Mouse (Mus musculus): ENCODE measurements around the gene Fnbp1. TPM values are rescaled to one million over a fixed set of nuclear protein-coding genes. Genes with fewer than 3 reads are reported as not detected.
A peak's percentile ranks its signal among the peaks of the same experiment; 100 is the strongest.

The Fnbp1 gene
- polyA plus RNA-seq, 1 experiment from 2014 or later = 34.6 TPM

DNA sequence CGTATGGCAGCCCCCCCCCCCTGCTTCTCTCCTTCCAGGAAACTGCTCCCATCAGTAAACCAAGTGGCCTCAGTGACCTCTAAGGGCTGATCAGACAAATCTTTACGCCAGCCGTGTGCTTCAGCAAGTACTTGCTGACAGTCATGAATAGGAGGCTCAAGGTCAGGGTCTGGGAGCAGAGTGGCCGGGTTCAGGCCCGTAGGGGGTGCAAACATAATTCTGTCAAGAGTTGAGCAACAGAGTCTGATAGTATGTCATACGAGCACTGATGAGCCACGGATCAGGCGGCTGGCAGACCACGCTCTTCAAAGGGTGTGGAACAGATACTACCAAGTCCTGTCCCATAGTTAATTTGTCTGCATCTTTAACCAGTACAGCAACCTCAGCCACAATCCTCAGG, 151.6 kb downstream of the Fnbp1 start:
- Histone ChIP-seq H3K27me3 (ENCODE audit: control insufficient read depth, insufficient read depth, low read length) (no peaks in the 10 kb centered on the region), H3K9me3 (replicated peaks; ENCODE audit: control insufficient read depth, low read length) (no peaks in the 10 kb centered on the region), H3K4me2 (ENCODE audit: low read depth, low read length) (no peak overlapping the region), H3K9ac (ENCODE audit: low read length) (no peak overlapping the region), H3K27ac (ENCODE audit: low read length) (no peak overlapping the region), H3K36me3 (ENCODE audit: control insufficient read depth, insufficient read depth, low read length) (no peaks in the 10 kb centered on the region), H3K4me3 (replicated peaks; ENCODE audit: low read length) (no peak overlapping the region), H3K4me1 (ENCODE audit: control insufficient read depth, insufficient read depth, low read length) (no peaks in the 10 kb centered on the region)
- WGBS = 77% methylated on average over 9 of the region's 9 CpGs
- ATAC-seq (ENCODE audit: insufficient read depth, low FRiP score) = no peak

DNA sequence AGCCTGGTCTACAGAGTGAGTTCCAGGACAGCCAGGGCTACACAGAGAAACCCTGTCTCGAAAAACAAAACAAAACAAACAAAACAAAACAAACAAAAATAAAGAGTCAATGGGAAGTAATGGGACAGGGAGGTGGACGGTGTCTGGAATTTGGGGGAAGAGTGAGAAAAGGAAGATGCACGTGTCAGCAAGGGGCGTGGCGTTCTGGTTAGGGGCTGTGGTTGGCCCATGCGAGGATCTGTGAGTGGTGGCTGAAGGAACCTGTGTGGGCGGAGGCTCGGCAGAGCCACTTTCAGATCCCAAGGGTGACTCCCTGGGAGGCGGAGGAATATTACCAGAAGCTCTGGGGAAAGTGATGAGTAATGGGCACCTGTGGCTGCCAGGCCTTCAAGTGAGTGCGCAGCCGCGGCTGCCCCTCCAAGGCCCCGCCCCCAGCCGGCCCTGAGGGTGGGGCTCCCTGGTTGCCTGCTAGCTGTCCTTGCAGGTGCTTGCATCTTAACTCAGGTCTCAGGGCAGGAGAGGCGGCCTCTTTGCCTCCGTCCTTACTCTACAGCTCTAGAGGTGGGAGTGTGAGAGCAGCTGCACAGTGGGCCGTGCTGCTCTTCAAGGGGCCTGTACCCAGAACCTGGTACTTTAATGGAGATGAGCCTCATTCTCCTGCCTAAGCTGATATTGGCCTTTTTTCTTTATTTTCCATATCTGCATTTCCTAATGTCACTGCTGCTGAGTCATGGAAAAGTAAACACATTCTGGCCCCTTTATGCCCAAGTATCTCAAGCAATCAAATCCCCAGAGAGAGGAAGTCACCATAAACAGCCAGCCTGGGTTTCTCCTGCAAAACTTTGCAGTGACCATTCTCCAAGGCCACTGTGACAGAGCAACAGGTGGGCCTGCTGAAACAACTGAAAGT, 156.4 kb downstream of the Fnbp1 start:
- Histone ChIP-seq H3K4me3 (replicated peaks; ENCODE audit: low read length) (no peak overlapping the region), H3K4me1 (ENCODE audit: control insufficient read depth, insufficient read depth, low read length) (peaks cover 9% of the 10 kb centered on the region), H3K36me3 (ENCODE audit: control insufficient read depth, insufficient read depth, low read length) (no peaks in the 10 kb centered on the region), H3K27me3 (ENCODE audit: control insufficient read depth, insufficient read depth, low read length) (no peaks in the 10 kb centered on the region), H3K4me2 (ENCODE audit: low read depth, low read length) (peak overlapping the region; percentile 26), H3K27ac (ENCODE audit: low read length) (peak overlapping the region; percentile 44), H3K9me3 (replicated peaks; ENCODE audit: control insufficient read depth, low read length) (no peaks in the 10 kb centered on the region), H3K9ac (ENCODE audit: low read length) (peak overlapping the region; percentile 29; the same call in 1 of the 2 replicates)
- no peak for ATAC-seq (ENCODE audit: insufficient read depth, low FRiP score)
- WGBS = 21% methylated on average over 17 of the region's 17 CpGs

DNA sequence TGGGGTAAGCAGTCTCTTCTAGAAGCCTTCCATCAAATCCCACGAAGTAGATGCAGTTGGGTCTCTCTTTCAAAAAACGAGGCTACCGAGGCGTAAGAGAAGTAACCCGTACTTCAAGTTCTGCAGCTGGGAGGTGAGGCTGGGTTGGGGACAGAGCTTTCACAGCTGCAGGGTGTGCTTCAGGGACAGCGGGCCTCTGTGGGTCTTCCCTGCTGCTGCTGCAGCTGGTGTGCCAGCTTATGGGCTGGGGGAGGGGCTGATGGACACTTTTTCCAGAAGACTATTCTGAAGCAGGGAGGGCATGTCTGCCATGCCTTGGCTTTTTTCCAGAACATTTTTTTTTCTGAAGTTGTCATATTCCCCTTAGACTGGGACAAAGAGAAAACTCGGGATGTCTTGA, 158.8 kb downstream of the Fnbp1 start:
- 45% methylated on average over 7 of the region's 7 CpGs for WGBS

DNA sequence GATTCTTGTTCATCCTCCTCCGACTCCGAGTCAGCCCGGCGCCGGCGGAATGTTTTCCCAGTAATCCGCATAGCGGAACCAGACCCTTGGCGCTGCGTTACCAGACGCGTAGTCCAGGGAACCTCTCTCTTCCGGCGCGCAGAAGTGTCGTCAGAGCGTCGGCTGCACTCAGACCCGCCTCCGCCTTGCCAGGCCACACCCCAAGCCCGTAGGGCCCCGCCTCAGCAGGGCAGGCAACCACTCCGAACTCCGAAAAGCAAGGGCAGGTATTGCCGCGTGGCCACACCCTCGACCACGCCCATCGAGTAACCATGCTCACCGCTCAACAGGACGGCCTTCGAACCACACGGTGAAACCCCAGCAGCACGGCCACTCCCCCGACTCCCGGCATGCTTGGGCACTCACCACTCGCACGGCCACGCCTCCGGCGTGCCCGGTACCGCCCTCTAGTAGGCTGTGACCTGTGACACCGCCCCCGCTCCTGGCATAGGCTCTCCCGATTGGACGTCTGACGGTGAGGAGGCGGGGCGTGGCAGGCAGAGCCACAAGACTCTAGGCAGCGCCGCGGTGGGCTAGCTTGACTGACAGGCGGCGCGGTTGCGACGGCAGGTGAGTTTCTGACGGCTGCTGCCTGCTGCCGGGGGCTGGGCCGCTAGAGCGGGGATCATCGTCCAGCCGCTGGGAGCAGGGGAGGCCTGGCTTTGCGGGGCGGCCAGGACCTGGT, 159.9 kb downstream of the Fnbp1 start, which contains the start of the genes BC005624 and Usp20:
Gene BC005624 (minus strand): TSS at position 412 of the 724 bp plus-strand sequence.
Gene Usp20 (plus strand): TSS at position 490 of the 724 bp plus-strand sequence.
- Histone ChIP-seq H3K9ac (ENCODE audit: low read length) (peak within 1 kb of the TSS; percentile 82), H3K27me3 (ENCODE audit: control insufficient read depth, insufficient read depth, low read length) (no peaks in the 10 kb centered on the region), H3K4me2 (ENCODE audit: low read depth, low read length) (peak within 1 kb of the TSS; percentile 94), H3K9me3 (replicated peaks; ENCODE audit: control insufficient read depth, low read length) (no peaks in the 10 kb centered on the region), H3K4me1 (ENCODE audit: control insufficient read depth, insufficient read depth, low read length) (peaks cover 9% of the 10 kb centered on the region), H3K27ac (ENCODE audit: low read length) (peak within 1 kb of the TSS; percentile 68), H3K4me3 (replicated peaks; ENCODE audit: low read length) (peak within 1 kb of the TSS; percentile 89), H3K36me3 (ENCODE audit: control insufficient read depth, insufficient read depth, low read length) (0 out of 2 replicates have a peak, but pooled peaks cover 6% of the 10 kb centered on the region)
- WGBS = under 1% methylated on average over 66 of the region's 66 CpGs
- peak; percentile 99 for ATAC-seq (ENCODE audit: insufficient read depth, low FRiP score)

More for the DNA sequence above, 158.8 kb downstream of the Fnbp1 start:
- Histone ChIP-seq H3K36me3 (ENCODE audit: control insufficient read depth, insufficient read depth, low read length) (0 out of 2 replicates have a peak, but pooled peaks cover 6% of the 10 kb centered on the region), H3K27ac (ENCODE audit: low read length) (peak overlapping the region; percentile 25; the same call in 1 of the 2 replicates), H3K4me3 (replicated peaks; ENCODE audit: low read length) (peak overlapping the region; percentile 89), H3K4me2 (ENCODE audit: low read depth, low read length) (peak overlapping the region; percentile 91), H3K9me3 (replicated peaks; ENCODE audit: control insufficient read depth, low read length) (no peaks in the 10 kb centered on the region), H3K9ac (ENCODE audit: low read length) (peak overlapping the region; percentile 82), H3K4me1 (ENCODE audit: control insufficient read depth, insufficient read depth, low read length) (peaks cover 9% of the 10 kb centered on the region), H3K27me3 (ENCODE audit: control insufficient read depth, insufficient read depth, low read length) (no peaks in the 10 kb centered on the region)
- no peak for ATAC-seq (ENCODE audit: insufficient read depth, low FRiP score)

Other genes with a start within 250 kb of the Fnbp1 start
- gene Ptges, start 212.1 kb downstream of the Fnbp1 start, polyA plus RNA-seq (2015; fragmentation: Nextera tagmentation; extraction: Ambion mirVana) = 10.3 and 13.0 TPM in 2 replicates
- 33.6 and 34.8 TPM in 2 replicates for gene Tor1b, start 189.0 kb downstream of the Fnbp1 start, polyA plus RNA-seq (2015; fragmentation: Nextera tagmentation; extraction: Ambion mirVana)
- gene Tor1a, start 174.1 kb downstream of the Fnbp1 start, polyA plus RNA-seq (2015; fragmentation: Nextera tagmentation; extraction: Ambion mirVana) = 70.0 and 75.1 TPM in 2 replicates
- 54.6 and 56.2 TPM in 2 replicates for gene BC005624, start 159.8 kb downstream of the Fnbp1 start, polyA plus RNA-seq (2015; fragmentation: Nextera tagmentation; extraction: Ambion mirVana)
- gene Usp20, start 159.7 kb downstream of the Fnbp1 start, polyA plus RNA-seq (2015; fragmentation: Nextera tagmentation; extraction: Ambion mirVana) = 22.0 and 23.8 TPM in 2 replicates
- 34.8 and 39.3 TPM in 2 replicates for gene Gpr107, start 10.3 kb upstream of the Fnbp1 start, polyA plus RNA-seq (2015; fragmentation: Nextera tagmentation; extraction: Ambion mirVana)
- gene Ncs1, start 103.8 kb upstream of the Fnbp1 start, polyA plus RNA-seq (2015; fragmentation: Nextera tagmentation; extraction: Ambion mirVana) = 21.3 and 22.2 TPM in 2 replicates
- gene Hmcn2, start 172.4 kb upstream of the Fnbp1 start, polyA plus RNA-seq (2015; fragmentation: Nextera tagmentation; extraction: Ambion mirVana) = 4.9 and 5.6 TPM in 2 replicates

All from stomach, embryonic 16.5 days (tissue).